Mouse (Mus musculus) cerebellum, postnatal 10 days (tissue): ENCODE data around the gene Son.

ENCODE experiments used
- DNase-seq, 2 experiments: peaks; one replicate each; pipeline ENCODE4 v3.0.0; 2021; ENCODE audit warnings: mixed read lengths in 2 of 2

Gene Son

GRCm38 (mm10) chr16:91647461-91648219 is at the start of gene Son:
Gene Son (plus strand): TSS chr16:91647506.
- DNase-seq = peak; percentile 96 to 98

DNA sequence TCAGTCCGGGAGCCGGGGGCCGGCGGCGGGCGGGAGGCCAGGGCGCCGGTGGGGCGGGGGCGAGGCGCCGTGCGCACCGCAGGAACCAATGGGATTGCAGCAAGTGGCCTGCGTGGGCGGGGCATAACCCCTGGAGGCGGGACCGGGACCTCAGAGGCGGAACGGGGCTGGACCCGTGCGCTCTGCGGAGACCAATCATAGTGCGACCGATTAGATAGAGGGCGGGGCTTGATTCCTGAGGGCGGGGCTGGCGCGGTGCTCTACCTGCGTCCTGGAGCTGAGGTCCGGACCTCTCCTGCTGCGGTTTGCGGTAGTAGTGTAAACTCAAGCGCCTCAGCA is 49.7 kb upstream of the Son start, which contains the start of gene Tmem50b:
TSS of gene Tmem50b (minus strand) at position 129 of the 339 bp plus-strand sequence.
- peak; percentile 100 for DNase-seq

DNA sequence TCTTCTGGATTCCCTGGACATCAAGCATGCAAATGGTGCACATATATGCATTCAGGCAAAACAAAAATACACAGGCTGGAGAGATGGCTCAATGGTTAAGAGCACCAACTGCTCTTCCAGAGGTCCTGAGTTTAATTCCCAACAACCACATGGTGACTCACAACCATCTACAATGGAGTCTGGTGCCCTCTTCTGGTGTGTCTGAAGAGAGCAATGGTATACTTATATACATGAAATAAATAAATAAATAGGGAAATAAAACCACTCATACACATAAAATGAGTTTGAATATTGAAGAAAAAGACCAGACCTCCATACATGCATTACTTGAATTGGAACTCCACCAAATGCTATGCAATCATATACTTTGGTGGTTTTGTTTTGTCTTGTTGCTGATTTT is 48.1 kb upstream of the Son start:
- no peak for DNase-seq

DNA sequence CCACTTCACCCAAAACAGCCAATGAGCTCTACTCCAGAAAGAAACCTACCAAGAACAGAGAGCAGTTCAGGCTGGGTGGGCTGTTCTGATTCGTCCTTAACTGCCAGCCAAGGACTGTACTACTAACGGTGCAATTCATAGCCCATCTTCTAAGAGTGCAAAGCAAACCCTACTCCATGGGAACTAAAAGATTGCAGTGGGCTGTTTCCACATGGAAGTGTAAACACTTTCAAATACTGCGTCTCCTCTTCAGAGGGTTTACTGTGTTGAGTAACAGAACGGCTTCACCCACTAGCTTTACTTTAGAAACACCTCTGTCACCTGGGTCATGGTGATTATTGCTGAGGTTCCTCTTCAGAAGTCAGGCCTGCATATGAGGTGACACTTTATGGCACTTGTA is 46.2 kb upstream of the Son start:
- no peak for DNase-seq

- DNase-seq = no peak
Observed at GRCm38 (mm10) chr16:91601693-91602092, 45.6 kb upstream of the Son start.

- no peak for DNase-seq
Observed at GRCm38 (mm10) chr16:91605156-91605555, 42.1 kb upstream of the Son start.

DNA sequence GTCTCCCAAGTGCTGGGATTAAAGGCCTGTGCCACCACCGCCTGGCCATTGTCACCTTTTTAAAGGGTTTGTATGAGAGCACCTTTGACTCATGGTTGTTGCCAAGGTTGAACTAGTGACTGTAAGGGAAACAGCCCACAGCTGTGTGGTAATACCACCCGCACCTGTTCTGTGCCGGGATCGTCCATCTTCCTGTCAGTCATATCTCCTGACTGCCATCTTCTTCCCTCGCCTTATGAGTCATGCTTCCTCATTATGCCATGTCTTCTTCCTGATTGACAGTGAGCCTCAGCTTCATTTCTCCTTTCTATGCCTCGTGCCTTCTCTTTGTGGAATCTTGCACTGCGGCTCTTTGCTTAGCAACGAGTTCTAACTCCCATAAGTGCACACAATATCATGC is 40.3 kb upstream of the Son start:
- DNase-seq = no peak

- peak; percentile 50 to 63 for DNase-seq
Observed at GRCm38 (mm10) chr16:91609501-91610245, 37.6 kb upstream of the Son start.

DNA sequence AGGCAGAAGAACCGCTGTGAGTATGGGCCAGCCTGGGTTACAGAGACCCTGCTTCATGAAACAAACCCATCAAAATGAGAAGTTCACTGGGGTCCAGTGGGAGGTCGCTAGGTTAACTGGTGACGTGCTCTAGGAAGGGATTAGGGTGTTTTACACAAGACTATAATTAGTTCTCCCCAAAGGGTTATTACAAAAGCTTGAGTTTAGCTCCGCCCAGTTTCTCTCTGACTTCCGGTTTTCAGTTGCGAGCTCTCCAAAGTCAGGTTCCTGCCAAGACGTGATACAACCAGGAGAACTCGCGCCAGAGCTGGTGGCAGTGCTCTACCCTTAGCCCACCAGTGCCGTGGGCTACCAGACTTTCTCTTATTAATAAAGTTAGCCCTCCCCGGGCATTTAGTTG is 36.1 kb upstream of the Son start:
- DNase-seq = no peak

GRCm38 (mm10) chr16:91612525-91612924 is 34.8 kb upstream of the Son start:
- DNase-seq = no peak

DNA sequence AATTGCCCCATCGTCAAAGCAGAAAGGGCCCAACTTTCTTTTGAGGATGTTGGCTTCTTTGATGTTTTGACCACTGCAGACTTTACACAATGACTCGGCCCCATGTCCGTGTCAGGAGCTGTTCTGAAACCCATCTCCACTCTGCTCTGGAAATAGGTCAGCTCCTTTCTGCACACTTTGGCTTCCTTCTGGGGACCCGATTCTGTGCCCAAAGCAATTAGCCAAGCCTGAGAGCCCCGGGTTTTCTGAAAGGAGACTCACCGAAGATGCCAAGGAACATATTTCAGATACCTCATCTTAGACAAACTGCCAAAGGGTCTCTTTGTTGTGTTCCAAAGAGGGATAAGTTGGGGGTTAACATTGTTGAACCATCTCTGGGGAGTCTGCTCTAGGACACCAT is 32.8 kb upstream of the Son start:
- peak; percentile 52 to 56 for DNase-seq

DNA sequence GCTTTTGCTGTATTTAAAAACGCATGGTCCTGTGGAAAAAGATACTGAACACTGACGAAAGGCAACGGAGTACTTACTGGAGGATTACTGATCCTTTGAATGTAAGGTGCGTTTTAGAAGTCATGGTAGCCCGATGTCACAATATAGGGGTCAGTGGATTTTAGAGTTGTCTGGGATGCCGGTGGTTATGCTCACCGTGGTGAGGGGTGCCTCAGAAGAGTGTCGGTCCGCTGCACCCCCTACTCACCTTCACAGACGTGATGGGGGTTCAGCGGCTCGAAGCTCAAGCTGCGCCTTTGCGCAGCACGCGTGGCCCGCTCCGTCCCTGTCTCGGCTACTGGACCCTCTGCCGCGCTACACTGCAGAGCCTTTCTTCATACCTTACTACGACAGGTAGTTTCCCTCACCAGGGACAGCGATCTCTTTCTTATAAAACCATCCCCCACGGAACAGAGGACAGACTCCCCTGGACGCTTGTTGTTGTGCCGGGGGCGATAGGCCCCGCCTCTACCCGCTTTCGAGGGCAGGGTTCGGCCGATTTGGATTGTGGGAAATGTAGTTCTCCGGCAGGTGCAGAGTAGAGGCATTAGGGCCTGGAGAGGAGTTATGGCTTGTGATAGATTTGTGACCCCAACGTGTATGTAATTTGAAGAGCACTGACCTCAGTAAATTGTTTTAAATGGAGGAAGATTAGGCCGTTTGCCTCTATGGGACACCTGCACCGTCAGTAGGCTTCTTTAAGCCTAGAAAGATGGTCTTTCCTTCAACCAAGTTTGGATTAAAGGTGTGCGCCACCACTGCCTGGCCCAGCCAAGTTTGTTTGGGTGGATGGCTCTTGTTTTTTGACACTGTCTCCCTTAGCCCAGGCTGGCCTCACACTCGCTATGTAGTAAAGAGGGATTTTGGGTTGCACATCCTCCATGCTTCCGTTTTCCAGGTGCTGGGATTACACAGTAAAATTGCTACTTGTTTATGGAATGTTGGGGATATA is 28.5 kb upstream of the Son start, which contains the start of gene Dnajc28:
TSS of gene Dnajc28 (minus strand) at position 516 of the 991 bp plus-strand sequence.
- DNase-seq = peak; percentile 90 to 92

- no peak for DNase-seq
Observed at GRCm38 (mm10) chr16:91620185-91620584, 27.1 kb upstream of the Son start.

GRCm38 (mm10) chr16:91620991-91621390 is 26.3 kb upstream of the Son start:
- no peak for DNase-seq

- no peak for DNase-seq
Observed at GRCm38 (mm10) chr16:91623074-91623473, 24.2 kb upstream of the Son start.

DNA sequence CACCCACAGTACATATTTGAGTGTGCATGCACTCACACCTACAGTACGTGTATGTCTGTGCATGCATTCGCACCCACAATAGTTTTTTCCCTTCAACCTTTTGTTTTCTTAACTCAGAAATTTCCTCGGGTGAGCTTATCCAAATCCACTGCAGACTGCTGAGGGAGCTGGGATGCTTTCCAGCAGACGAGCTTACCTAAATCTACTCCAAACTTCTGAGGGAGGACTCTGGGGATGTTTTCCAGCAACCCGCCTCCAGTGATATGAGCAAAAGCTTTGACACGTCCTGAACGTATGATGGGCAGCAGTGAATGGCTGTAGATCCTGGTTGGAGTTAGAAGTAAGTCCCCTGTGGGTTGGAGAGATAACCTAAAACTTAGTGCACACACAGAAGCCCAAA is 19.5 kb upstream of the Son start:
- DNase-seq = no peak

DNA sequence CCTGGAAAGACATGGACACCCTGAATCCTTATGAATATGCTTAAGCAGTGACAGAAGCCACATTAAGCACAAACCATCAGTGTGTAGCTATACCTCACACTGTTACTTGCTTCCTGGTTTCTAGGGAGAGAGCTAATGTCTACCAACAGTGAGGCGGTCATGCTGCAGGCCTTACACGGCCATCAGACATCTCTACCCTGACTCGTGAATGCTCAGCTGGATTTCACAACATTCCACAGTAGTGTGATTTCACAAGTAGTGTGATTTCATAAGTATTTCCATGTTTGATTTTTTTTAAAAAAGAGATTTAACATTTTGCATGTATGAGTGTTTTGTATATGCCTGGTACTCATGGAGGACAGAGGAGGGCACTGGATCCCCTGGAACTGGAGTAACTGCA is 18.6 kb upstream of the Son start:
- DNase-seq = no peak

DNA sequence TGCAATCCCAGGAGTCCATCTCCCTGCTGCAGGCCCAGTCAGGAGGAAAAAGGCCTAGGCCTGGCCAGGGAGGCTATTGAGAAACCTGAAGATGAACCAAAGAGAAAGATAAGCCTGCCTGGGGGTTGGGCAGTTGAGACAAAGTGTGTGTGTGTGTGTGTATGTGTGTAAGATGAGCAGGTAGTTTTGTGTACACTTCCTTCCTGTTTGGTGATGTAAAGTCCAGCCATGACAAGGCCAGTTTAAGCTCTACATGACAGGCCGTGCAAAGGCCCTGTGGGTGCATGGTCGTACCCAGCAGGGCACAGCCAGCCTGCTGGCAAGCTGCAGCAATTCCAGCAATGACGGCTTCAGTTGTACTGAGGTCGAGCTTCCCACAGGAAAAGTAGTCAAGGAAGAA is 17.6 kb upstream of the Son start:
- no peak for DNase-seq

GRCm38 (mm10) chr16:91630584-91630983 is 16.7 kb upstream of the Son start:
- no peak for DNase-seq

- peak in 1 of 2 experiments; percentile 54 for DNase-seq
Observed at GRCm38 (mm10) chr16:91632439-91632838, 14.9 kb upstream of the Son start.

DNA sequence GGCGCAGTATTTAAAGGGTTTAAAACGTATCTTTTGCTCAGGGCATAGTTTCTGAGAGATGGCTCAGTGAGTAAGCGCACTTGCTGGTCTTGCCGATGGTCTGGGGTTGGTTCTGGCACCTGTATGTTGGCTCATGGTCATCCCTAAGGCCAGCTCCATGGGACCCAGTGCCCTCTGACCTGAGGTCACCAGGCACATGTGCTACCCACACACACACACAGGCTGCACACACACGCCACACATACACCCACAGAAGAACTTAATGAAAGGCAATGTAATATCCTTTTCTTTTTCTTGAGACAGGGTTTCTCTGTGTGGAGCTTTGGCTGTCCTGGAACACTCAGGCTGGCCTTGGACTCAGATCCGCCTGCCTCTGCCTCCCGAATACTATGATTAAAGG is 14.4 kb upstream of the Son start:
- no peak for DNase-seq

- DNase-seq = no peak
Observed at GRCm38 (mm10) chr16:91633641-91634040, 13.7 kb upstream of the Son start.

DNA sequence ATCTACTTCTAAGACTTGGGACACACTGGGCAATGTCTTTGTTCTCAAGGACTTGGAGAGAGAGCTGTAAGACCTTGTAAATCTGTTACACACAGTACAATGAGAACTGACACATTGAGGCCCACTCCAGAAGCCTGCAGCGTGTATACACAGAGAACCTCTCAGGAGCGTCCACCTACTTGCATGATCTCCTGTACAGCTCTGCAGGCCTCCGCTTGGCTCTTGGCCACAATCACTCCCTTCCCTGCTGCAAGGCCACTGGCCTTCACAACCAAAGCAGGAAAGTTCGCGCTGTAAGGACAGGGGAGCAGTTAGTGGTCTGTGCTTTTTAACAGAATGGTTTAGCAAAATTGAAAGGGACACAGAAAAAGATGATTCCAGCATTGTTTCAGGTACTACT is 8.1 kb upstream of the Son start:
- DNase-seq = no peak
